Mouse (Mus musculus) lung, adult 2 months (tissue): Measurements from ENCODE around the gene Zbtb20. TPM values are rescaled to one million over a fixed set of nuclear protein-coding genes. Genes with fewer than 3 reads are reported as not detected.

Experiments used
- DNase-seq: peaks from one replicate; pipeline ENCODE4 v3.0.0; 2022
- H3K4me1 ChIP-seq: fragments of 200-500 bp; 2 replicates; pipeline ENCODE4 v1.6.1; 2011; ENCODE audit warnings: low read length; ENCODE audit not compliant: control insufficient read depth, insufficient read depth
- H3K4me3 ChIP-seq: fragments of 200-500 bp; replicated peaks from 2 replicates; pipeline ENCODE3; 2011; ENCODE audit warnings: low read depth, mild to moderate bottlenecking, control low read depth, low read length; ENCODE audit errors: extremely low read depth
- CTCF ChIP-seq: fragments of 200-500 bp; IDR thresholded peaks from 2 replicates; pipeline ENCODE4 v1.5.1; 2011; ENCODE audit warnings: mild to moderate bottlenecking, low read length, control low read depth; ENCODE audit not compliant: insufficient read depth
- POLR2A ChIP-seq: fragments of 200-500 bp; IDR thresholded peaks from 2 replicates; pipeline ENCODE4 v1.6.1; 2011; ENCODE audit warnings: low read depth, mild to moderate bottlenecking, control low read depth, low read length, borderline replicate concordance; ENCODE audit errors: extremely low read depth
- WGBS: fragments of 180-500 bp; shearing (Covaris S2); methylation state at CpG from one replicate; pipeline ENCODE4 v1.1.7; 2018; 5-methylcytosine and 5-hydroxymethylcytosine counted together
- polyA plus RNA-seq: library from polyadenylated mRNA; depleted of rRNA; stranded (reverse); fragments of >200 nt; gene quantifications from 2 replicates; pipeline ENCODE4 v1.2.3, GENCODE M21; 2012

The Zbtb20 gene
- polyA plus RNA-seq, 1 experiment, result 30.7 TPM

- TF ChIP-seq CTCF (no peak), POLR2A (no peak)
- DNase-seq, result no peak
- Histone ChIP-seq H3K4me3 (no peak overlapping the region), H3K4me1 (no peaks in the 10 kb centered on the region; the same call in 1 of the 2 replicates)
- WGBS, result 56% methylated on average over 9 of the region's 9 CpGs
Observed at GRCm38 (mm10) chr16:43394013-43394568, 518.4 kb downstream of the Zbtb20 start.

- TF ChIP-seq CTCF, result no peak
- TF ChIP-seq POLR2A, result no peak
- DNase-seq, result no peak
- WGBS, result 76% methylated on average over 2 of the region's 2 CpGs
- Histone ChIP-seq H3K4me3 (no peak overlapping the region), H3K4me1 (no peaks in the 10 kb centered on the region; the same call in 1 of the 2 replicates)
Observed at GRCm38 (mm10) chr16:43394760-43395159, 519.1 kb downstream of the Zbtb20 start.

GRCm38 (mm10) chr16:43396849-43397628, 521.4 kb downstream of the Zbtb20 start:
- 75% methylated on average over 11 of the region's 11 CpGs for WGBS
- TF ChIP-seq CTCF (no peak), POLR2A (no peak)
- Histone ChIP-seq H3K4me1 (no peaks in the 10 kb centered on the region), H3K4me3 (no peak overlapping the region)
- no peak for DNase-seq

DNA sequence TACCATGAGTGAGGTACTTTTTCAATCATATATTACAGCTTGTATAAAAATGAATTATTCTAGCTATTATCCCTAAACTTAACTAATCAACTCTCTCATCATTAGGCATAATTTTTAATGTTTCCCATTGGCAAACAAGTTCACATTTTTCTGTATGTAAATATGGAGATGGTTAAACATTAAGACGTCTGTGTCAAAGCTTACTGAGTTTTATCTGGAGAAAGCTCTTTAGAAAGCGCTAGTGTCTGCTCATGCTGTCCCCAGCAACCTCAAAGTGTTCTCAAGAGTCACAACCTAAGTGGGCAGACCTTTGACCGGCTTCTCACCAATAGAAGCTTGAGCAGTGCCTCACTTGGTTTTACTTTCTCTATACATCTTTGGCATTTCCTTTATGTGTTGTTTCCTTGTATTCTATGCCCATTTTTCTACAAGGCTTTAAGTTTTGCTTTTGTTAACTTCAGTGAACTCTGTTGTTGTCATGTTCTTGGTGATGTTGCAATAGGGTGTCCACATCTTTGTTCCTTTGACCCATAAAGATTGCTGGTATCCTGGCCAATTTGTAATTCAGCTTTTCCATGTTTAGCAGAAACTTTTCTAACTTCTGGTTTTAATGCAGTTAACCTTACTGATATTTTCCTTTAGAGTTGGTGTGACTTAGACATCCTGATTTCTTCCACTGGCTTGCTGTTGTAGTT, 522.1 kb downstream of the Zbtb20 start:
- TF ChIP-seq CTCF (no peak), POLR2A (no peak)

DNA sequence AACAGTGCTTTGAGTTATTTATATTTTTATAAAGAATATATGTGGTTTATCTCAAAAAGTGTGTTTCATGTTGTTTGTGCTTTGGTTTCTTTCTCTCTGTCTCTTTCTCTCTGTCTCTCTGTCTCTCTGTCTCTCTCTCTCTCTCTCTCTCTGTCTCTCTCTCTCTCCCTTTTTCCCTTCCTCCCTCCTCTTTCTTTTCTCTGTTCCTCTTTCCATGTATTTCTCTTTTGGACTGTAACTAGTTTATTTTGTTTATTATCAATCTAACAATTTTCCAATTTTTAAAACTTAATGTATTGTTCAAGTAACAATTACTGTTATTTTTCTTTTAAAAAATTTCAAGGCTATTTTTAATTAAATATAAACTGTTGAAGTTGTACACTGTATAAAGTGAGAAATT, 523.7 kb downstream of the Zbtb20 start:
- no peak for DNase-seq
- TF ChIP-seq CTCF, result no peak
- TF ChIP-seq POLR2A, result no peak
- Histone ChIP-seq H3K4me1 (peaks cover 2% of the 10 kb centered on the region; the same call in 1 of the 2 replicates), H3K4me3 (no peak overlapping the region)

More for the DNA sequence above, 522.1 kb downstream of the Zbtb20 start:
- 68% methylated on average over 3 of the region's 3 CpGs for WGBS
- no peak overlapping the region for H3K4me3 ChIP-seq
- peaks cover 2% of the 10 kb centered on the region; the same call in 1 of the 2 replicates for H3K4me1 ChIP-seq
- DNase-seq, result no peak

GRCm38 (mm10) chr16:43400046-43400445, 524.4 kb downstream of the Zbtb20 start:
- no peak for TF ChIP-seq CTCF
- TF ChIP-seq POLR2A, result no peak

GRCm38 (mm10) chr16:43400949-43401348, 525.3 kb downstream of the Zbtb20 start:
- no peak overlapping the region for H3K4me3 ChIP-seq
- DNase-seq, result no peak
- peaks cover 2% of the 10 kb centered on the region; the same call in 1 of the 2 replicates for H3K4me1 ChIP-seq
- TF ChIP-seq POLR2A (no peak), CTCF (no peak)
- WGBS, result 80% methylated on average over 2 of the region's 2 CpGs

More at GRCm38 (mm10) chr16:43400046-43400445, 524.4 kb downstream of the Zbtb20 start:
- Histone ChIP-seq H3K4me3 (no peak overlapping the region), H3K4me1 (peaks cover 2% of the 10 kb centered on the region; the same call in 1 of the 2 replicates)
- DNase-seq, result no peak

- peaks cover 4% of the 10 kb centered on the region; the same call in 1 of the 2 replicates for H3K4me1 ChIP-seq
- no peak overlapping the region for H3K4me3 ChIP-seq
- DNase-seq, result no peak
- TF ChIP-seq CTCF, result no peak
- no peak for TF ChIP-seq POLR2A
- 34% methylated on average over 4 of the region's 4 CpGs for WGBS
Observed at GRCm38 (mm10) chr16:43402888-43403287, 527.2 kb downstream of the Zbtb20 start.

GRCm38 (mm10) chr16:43405089-43405488, 529.4 kb downstream of the Zbtb20 start:
- TF ChIP-seq CTCF (no peak), POLR2A (no peak)
- DNase-seq, result no peak
- WGBS, result 79% methylated on average over 3 of the region's 3 CpGs
- no peak overlapping the region for H3K4me3 ChIP-seq
- H3K4me1 ChIP-seq, result peaks cover 12% of the 10 kb centered on the region; the same call in 1 of the 2 replicates

GRCm38 (mm10) chr16:43407594-43408142, 532.0 kb downstream of the Zbtb20 start:
- TF ChIP-seq CTCF, result no peak
- no peak for TF ChIP-seq POLR2A
- WGBS, result 42% methylated on average over 2 of the region's 2 CpGs
- Histone ChIP-seq H3K4me1 (peaks cover 10% of the 10 kb centered on the region; the same call in 1 of the 2 replicates), H3K4me3 (no peak overlapping the region)
- no peak for DNase-seq
